Mouse (Mus musculus): Measurements from ENCODE around the gene Hdac4. TPM values are rescaled to one million over a fixed set of nuclear protein-coding genes. Genes with fewer than 3 reads are reported as not detected.

Gene Hdac4
- polyA plus RNA-seq, 1 experiment from 2014 or later = 38.0 TPM

DNA sequence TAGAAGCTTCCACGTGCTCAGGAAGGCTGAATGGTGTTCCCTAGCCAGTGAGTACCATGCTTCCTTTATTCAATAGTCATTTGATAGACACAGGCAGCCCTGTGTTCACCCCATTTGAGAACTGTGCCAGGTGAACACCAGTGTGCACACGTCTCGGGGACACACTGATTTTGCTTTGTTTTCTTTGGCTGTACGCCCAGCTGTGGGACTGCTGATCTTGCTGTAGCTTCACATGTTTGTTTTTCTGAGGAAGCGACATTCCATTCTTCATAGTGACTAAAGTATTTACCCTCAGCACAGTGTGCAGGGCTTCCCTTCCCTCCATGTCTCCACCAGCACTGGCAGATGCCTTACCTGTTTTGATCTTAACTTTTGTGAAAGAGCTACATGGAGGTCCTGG, 312.4 kb downstream of the Hdac4 start:
- H3K9ac ChIP-seq (replicated peaks; ENCODE audit: low read depth, low read length) = no peak overlapping the region
- 71% methylated on average over 5 of the region's 5 CpGs for WGBS
- no peak overlapping the region for H3K27ac ChIP-seq (ENCODE audit: low read depth, low read length)
- H3K4me2 ChIP-seq (ENCODE audit: low read depth, low read length) = no peak overlapping the region
- H3K27me3 ChIP-seq (ENCODE audit: control insufficient read depth, insufficient read depth, low read length) = no peaks in the 10 kb centered on the region
- no peaks in the 10 kb centered on the region for H3K36me3 ChIP-seq (ENCODE audit: control insufficient read depth, insufficient read depth, low read length)
- no peak overlapping the region for H3K4me3 ChIP-seq (ENCODE audit: low read depth, low read length)
- H3K4me1 ChIP-seq (ENCODE audit: control insufficient read depth, insufficient read depth, low read length) = no peaks in the 10 kb centered on the region
- no peak for ATAC-seq (ENCODE audit: low read depth)
- H3K9me3 ChIP-seq (ENCODE audit: control insufficient read depth, low read length) = no peaks in the 10 kb centered on the region

DNA sequence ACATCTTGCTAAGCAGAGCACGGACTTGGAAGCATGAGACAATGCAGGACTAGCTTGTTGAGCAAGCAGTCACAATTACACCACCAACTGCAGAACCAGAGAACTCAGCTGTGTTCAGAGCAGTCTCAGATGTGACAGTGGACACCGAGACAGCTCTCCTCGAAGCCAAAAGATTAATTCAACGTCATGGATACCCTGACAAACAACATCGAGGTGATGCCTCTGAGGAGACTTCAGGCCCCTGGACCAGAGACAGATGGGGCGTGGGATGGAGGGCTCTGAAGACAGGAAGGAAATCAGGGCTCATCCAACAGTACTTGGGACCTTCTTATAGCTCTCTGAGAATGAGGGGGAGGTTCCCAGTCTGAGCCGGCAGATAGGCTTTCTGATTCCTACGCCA, 314.6 kb downstream of the Hdac4 start:
- Histone ChIP-seq H3K4me3 (ENCODE audit: low read depth, low read length) (no peak overlapping the region), H3K9me3 (ENCODE audit: control insufficient read depth, low read length) (no peaks in the 10 kb centered on the region), H3K9ac (replicated peaks; ENCODE audit: low read depth, low read length) (no peak overlapping the region), H3K4me1 (ENCODE audit: control insufficient read depth, insufficient read depth, low read length) (no peaks in the 10 kb centered on the region), H3K27ac (ENCODE audit: low read depth, low read length) (no peak overlapping the region), H3K4me2 (ENCODE audit: low read depth, low read length) (no peak overlapping the region), H3K27me3 (ENCODE audit: control insufficient read depth, insufficient read depth, low read length) (no peaks in the 10 kb centered on the region), H3K36me3 (ENCODE audit: control insufficient read depth, insufficient read depth, low read length) (no peaks in the 10 kb centered on the region)
- 80% methylated on average over 8 of the region's 8 CpGs for WGBS
- no peak for ATAC-seq (ENCODE audit: low read depth)

DNA sequence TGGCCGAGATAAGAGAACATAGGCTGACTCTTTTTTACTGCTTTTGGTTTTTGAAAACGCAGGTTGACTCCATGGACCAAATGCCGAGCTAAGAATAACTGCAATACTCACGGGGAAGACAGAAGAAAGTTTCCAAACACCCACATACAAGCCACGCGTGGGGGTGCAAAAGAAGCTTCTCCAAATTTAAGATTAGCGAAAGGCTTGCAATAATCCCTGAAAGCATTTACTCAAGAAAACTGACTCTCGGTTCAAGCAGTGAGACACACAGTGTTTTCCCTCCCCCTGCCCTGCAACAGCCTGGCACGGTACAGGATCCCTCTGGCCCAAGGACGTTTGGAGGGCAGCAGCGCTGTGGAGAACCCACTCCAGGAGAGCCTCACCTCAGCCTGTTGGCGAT, 315.3 kb downstream of the Hdac4 start:
- no peak for ATAC-seq (ENCODE audit: low read depth)
- 93% methylated on average over 12 of the region's 12 CpGs for WGBS

More for the DNA sequence above, 315.3 kb downstream of the Hdac4 start:
- H3K9me3 ChIP-seq (ENCODE audit: control insufficient read depth, low read length) = no peaks in the 10 kb centered on the region
- H3K36me3 ChIP-seq (ENCODE audit: control insufficient read depth, insufficient read depth, low read length) = no peaks in the 10 kb centered on the region
- no peak overlapping the region for H3K27ac ChIP-seq (ENCODE audit: low read depth, low read length)
- H3K4me3 ChIP-seq (ENCODE audit: low read depth, low read length) = no peak overlapping the region
- no peak overlapping the region for H3K9ac ChIP-seq (replicated peaks; ENCODE audit: low read depth, low read length)
- no peaks in the 10 kb centered on the region for H3K27me3 ChIP-seq (ENCODE audit: control insufficient read depth, insufficient read depth, low read length)
- H3K4me1 ChIP-seq (ENCODE audit: control insufficient read depth, insufficient read depth, low read length) = no peaks in the 10 kb centered on the region
- H3K4me2 ChIP-seq (ENCODE audit: low read depth, low read length) = no peak overlapping the region

Data from neural tube, embryonic 14.5 days (tissue).